In the genomic region with DNA sequence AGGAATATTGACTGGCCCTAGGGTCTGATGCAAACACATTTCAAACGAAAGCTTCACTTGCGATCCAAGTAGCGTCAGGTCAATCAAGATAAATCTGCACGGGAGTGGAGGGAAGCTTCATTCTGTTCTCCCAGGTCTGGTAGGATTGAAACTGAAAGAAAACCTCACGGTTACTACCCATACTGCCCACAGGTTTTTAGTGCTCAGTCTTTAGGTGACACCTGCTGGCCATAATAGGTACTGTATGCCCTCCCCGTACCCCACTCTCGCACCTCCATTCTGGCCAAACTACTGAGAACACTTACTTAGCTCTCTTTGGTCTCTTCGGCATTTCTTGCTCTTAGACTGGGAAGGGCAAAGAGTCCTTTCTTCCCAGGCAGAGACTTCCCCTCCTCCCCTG, we compare ENCODE assay signal across 8 mouse cellular contexts. TPM values are rescaled to one million over a fixed set of nuclear protein-coding genes. Genes with fewer than 3 reads are reported as not detected.
A peak's percentile ranks its signal among the peaks of the same experiment; 100 is the strongest.
DNase-seq lines count a peak whose midpoint lies in the region; ATAC-seq lines count a peak whose summit lies in the region.

No protein-coding gene starts in this region.

- no peaks in the 10 kb centered on the region for H3K27me3 ChIP-seq in hindbrain, embryonic 16.5 days (replicated peaks; ENCODE audit: control insufficient read depth, insufficient read depth, low read length)
- peaks cover 5% of the 10 kb centered on the region; the same call in 1 of the 2 replicates for H3K27me3 ChIP-seq in neural tube, embryonic 13.5 days

- H3K4me2 ChIP-seq in hindbrain, embryonic 16.5 days (ENCODE audit: low read length) = no peak overlapping the region; the same call in 1 of the 2 replicates
- H3K4me2 ChIP-seq in neural tube, embryonic 13.5 days = 0 out of 2 replicates have a peak overlapping the region, but pooled peaks have one; percentile 7

- no peaks in the 10 kb centered on the region for H3K36me3 ChIP-seq in hindbrain, embryonic 16.5 days (ENCODE audit: control insufficient read depth, insufficient read depth, low read length)
- no peaks in the 10 kb centered on the region for H3K36me3 ChIP-seq in neural tube, embryonic 13.5 days

- WGBS in hindbrain, embryonic 16.5 days = 33% methylated on average over 8 of the region's 8 CpGs
- 29% methylated on average over 8 of the region's 8 CpGs for WGBS in neural tube, embryonic 13.5 days

- DNase-seq in adrenal gland, adult (ENCODE audit: inconsistent age in 2 of 2, low spot score in 1 of 2) = peak; percentile 54 to 84
- no peak for DNase-seq in adrenal gland, adult 8-10 months
- peak; percentile 58 for DNase-seq in right cerebral cortex, postnatal 14 days
- DNase-seq in right cerebral cortex, postnatal 36 days (ENCODE audit: low spot score in 2 of 2) = no peak
- DNase-seq in embryo, embryonic 10 days (ENCODE audit: low spot score) = peak; percentile 45
- DNase-seq in liver = peak; percentile 22

- H3K4me1 ChIP-seq in hindbrain, embryonic 16.5 days (ENCODE audit: control insufficient read depth, insufficient read depth, low read depth, low read length) = no peaks in the 10 kb centered on the region
- H3K4me1 ChIP-seq in neural tube, embryonic 13.5 days (replicated peaks) = peaks cover 3% of the 10 kb centered on the region; the same call in 1 of the 2 replicates

- H3K9me3 ChIP-seq in hindbrain, embryonic 16.5 days (ENCODE audit: control insufficient read depth, low read length) = no peaks in the 10 kb centered on the region
- no peaks in the 10 kb centered on the region for H3K9me3 ChIP-seq in neural tube, embryonic 13.5 days

- ATAC-seq in hindbrain, embryonic 16.5 days = peak; percentile 60
- ATAC-seq in neural tube, embryonic 13.5 days (ENCODE audit: low read depth) = no peak

- no peak overlapping the region for H3K4me3 ChIP-seq in hindbrain, embryonic 16.5 days (ENCODE audit: low read length)
- no peak overlapping the region for H3K4me3 ChIP-seq in neural tube, embryonic 13.5 days

- no peak overlapping the region for H3K27ac ChIP-seq in hindbrain, embryonic 16.5 days (ENCODE audit: low read depth, low read length)
- no peak overlapping the region for H3K27ac ChIP-seq in neural tube, embryonic 13.5 days (replicated peaks)

- H3K9ac ChIP-seq in hindbrain, embryonic 16.5 days (ENCODE audit: low read depth, low read length) = no peak overlapping the region
- no peak overlapping the region for H3K9ac ChIP-seq in neural tube, embryonic 13.5 days

RNA-seq across cellular contexts. Expression of gene Dscaml1, which starts 9.2 kb away (rescaled TPM):
- 1 to 10 TPM; 1.7 to 3.7 (median 2.6) TPM for total RNA-seq in adrenal gland, adult 8-10 months (2022)
- polyA plus RNA-seq in hindbrain, embryonic 16.5 days (2015; fragmentation: Nextera tagmentation; extraction: Ambion mirVana) = 10.8 and 17.7 TPM in 2 replicates
- polyA plus RNA-seq in neural tube, embryonic 13.5 days (2015; fragmentation: Nextera tagmentation; extraction: Ambion mirVana) = 12.5 and 13.5 TPM in 2 replicates

RNA-seq across cellular contexts. Expression of gene Fxyd2, which starts 17.8 kb away (rescaled TPM):
- total RNA-seq in adrenal gland, adult 8-10 months (2022) = 10 to 100 TPM in 1 of 4 experiments, 1 to 10 TPM in 3; 4.9 to 10.4 (median 7.3) TPM
- 11.7 and 15.7 TPM in 2 replicates for polyA plus RNA-seq in hindbrain, embryonic 16.5 days (2015; fragmentation: Nextera tagmentation; extraction: Ambion mirVana)
- polyA plus RNA-seq in neural tube, embryonic 13.5 days (2015; fragmentation: Nextera tagmentation; extraction: Ambion mirVana) = 5.4 and 5.9 TPM in 2 replicates

RNA-seq across cellular contexts. Expression of gene Fxyd6, which starts 47.3 kb away (rescaled TPM):
- 100 to 1,000 TPM; 307 to 396 (median 352) TPM for total RNA-seq in adrenal gland, adult 8-10 months (2022)
- 679 and 766 TPM in 2 replicates for polyA plus RNA-seq in hindbrain, embryonic 16.5 days (2015; fragmentation: Nextera tagmentation; extraction: Ambion mirVana)
- polyA plus RNA-seq in neural tube, embryonic 13.5 days (2015; fragmentation: Nextera tagmentation; extraction: Ambion mirVana) = 273 and 293 TPM in 2 replicates

Comparison
In these comparisons a context has a peak if more than half of its experiments do, and no peak if none do; other contexts are left out.
1. DNase-seq: peak in adrenal gland, adult (2 of 2), right cerebral cortex, postnatal 14 days (single experiment), embryo, embryonic 10 days (single experiment) and liver (single experiment); none in adrenal gland, adult 8-10 months (single experiment) and right cerebral cortex, postnatal 36 days (0 of 2).